Mouse (Mus musculus): ENCODE results near the gene 4930435E12Rik.
"Not testable (repeated sequence)": the region's sequence is repeated elsewhere in the genome, so short reads cannot be mapped to it uniquely, and the experiment has no call there.

Gene 4930435E12Rik

DNA sequence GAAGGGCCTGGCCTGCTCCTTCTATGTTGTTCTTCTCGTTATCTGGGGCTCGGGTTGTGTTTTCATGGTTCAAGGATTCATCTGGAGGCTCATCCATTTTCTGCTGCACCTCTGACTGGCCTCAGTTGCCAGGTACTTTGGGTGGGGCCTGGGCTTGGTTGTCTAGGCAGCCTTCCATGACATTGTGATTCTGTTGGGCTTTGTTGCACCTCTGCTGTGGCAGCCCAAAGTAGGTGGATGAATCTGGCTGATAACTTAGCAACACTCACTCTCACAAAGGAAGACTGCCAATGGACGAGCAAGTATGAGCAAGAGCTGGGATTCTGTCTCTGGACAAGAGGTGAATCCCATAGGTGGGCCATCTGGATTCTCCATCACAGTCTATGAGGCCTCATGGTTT lies at the start of gene 4930435E12Rik:
4930435E12Rik (minus strand) TSS at position 101 of the 400 bp plus-strand sequence.
- no peak for DNase-seq

DNA sequence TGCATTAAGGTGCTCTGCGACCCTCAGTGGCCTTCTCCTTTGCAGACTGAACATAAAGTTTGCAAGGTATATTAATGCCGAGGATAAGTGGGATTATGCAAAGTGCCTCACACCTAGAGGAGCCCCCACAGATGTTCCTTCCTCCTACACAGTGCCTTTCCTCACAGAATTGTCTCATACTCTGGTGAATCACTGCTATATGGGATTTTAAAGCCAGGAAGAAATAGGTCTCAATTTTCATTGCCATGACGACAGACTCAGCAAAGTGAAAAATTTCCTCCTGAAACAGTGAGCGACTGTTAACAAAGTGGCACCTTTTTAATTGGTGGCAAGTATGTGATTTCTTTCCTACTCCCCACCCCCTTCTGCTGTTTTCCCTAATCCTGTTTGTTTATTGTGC lies 45.9 kb upstream of the 4930435E12Rik start:
- peak; percentile 77 for DNase-seq

DNA sequence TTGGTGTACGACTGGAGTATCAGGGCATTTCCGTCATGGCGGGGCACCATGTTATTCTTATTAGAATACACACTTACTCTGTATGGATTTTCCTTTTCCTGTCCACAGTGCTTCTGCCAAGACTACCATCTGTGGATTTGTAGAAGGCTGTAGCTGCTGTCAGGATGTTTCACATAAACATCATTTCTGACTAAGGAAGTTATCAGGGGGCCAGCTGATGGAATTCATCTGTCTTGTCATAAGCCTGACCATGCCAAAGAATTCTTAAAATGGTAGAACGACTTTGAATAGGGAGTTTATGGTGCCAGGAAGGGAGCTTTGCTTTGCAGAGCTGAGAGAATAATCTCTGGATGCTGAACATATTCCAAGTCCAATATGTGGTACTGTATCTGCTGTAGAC lies 44.7 kb upstream of the 4930435E12Rik start:
- peak; percentile 33 for DNase-seq

GRCm38 (mm10) chr16:38864358-38864757 lies 35.8 kb upstream of the 4930435E12Rik start:
- no peak for DNase-seq

- DNase-seq = no peak
Observed at GRCm38 (mm10) chr16:38860548-38860947, 32.0 kb upstream of the 4930435E12Rik start.

DNA sequence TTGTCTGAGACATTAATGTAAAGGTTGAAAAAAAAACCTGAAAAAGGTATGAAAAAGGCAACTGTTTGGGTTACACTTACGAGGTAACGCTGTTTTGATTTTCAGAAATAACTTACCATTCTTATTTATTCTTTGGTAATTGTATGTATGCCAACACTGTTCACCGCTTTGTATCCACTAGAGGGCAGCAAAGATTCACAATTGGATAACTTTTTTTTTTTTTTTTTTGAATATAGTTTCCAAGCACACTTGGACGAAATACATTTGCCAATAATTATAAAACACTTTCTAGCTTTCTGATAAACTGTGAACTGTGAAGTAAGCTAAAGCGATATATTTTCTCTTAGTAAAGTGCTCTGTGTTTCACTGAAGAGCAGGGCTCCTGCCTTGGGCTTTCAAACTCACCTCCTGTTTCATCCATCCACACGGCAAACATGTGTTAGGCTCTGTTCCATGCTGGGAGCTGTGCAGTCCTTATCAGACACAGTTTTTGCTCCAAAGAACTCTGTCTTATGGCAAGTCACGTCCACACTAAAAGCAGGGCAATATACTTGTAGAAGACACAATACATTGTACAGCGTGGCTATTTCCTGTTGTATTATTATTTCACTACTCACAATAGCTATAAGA lies 29.7 kb upstream of the 4930435E12Rik start:
- DNase-seq = no peak

DNA sequence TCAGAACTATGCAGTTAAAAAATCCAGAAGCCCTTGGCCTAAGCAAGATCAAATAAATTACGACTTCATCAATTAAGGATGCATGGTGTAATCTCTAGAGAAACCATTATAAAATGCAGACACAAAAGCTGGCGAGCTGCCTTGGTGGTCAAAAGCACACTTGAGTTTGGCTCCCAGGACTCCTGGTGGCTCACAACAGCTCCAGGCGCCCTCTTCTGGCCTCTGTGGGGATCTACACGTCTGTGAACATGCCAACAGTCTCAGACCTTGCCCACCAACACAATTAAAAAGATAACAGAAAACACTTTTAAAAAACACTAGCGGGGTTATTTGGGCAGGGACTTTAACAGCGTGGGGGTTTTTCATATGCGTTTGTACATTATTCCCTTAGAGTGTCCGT lies 16.0 kb downstream of the 4930435E12Rik start:
- peak; percentile 63 for DNase-seq

DNA sequence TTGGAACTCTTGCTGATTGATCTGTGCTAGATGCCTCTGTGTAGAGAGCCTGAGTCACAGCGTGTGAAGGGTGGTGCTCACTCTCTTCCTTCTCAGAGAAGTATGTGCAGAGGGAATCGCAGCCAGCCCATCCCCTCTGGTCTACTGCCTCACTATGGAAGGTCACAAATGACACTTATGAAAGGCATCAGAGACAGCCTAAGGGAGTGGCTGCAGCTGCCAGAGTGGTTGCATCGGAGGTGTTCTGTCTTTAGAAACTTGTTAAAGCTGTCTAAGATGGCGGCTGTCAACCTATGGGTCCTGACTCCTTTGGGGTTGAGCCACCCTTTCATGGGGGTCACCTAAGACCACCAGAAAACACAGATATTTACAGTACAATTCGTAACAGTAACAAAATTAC lies 18.4 kb downstream of the 4930435E12Rik start:
- no peak for DNase-seq

DNA sequence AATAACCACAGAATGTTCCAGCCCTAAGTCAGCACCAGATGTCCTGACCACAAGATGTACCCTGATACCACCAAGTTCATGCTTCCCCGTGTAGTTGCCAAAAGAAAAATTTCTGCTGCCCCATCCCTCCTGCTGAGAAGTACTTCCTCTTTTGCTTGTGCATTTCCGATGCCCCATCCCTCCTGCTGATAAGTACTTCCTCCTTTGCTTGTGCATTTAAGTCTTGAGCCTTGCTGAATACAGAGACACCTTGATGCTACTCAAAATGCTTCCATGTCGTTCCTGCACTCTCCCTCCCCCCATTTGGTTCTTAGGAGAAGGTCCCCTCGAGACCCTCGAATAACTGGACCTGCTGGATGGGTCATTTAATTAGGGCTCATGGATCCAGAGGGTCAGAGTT lies 20.8 kb downstream of the 4930435E12Rik start:
- DNase-seq = not testable (repeated sequence)

DNA sequence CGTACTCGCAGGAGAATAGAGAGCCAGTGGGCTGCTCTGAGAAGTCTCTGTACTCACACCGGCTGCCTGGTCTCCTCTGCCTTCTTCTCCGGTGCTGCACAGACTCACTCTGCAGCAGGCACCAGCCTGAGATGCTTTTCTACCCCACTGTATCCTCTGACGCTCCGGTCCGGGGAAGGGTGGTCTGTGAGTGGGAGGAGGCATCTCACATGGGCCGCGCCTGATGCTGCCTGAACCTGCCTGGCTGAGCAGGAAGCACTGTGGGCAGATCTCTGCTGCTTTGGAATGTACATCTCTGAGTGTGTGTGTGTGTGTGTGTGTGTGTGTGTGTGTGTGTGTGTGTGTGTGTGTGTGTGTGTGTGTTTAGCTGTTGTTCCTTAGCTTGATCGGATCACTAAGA lies 28.5 kb downstream of the 4930435E12Rik start, which contains the start of gene Upk1b:
Upk1b (minus strand) TSS at position 238 of the 400 bp plus-strand sequence.
- no peak for DNase-seq

- no peak for DNase-seq
Observed at GRCm38 (mm10) chr16:38798957-38799450, 29.5 kb downstream of the 4930435E12Rik start.

GRCm38 (mm10) chr16:38793120-38793519 lies 35.4 kb downstream of the 4930435E12Rik start:
- DNase-seq = no peak

- no peak for DNase-seq
Observed at GRCm38 (mm10) chr16:38789966-38790365, 38.6 kb downstream of the 4930435E12Rik start.

GRCm38 (mm10) chr16:38789016-38789415 lies 39.5 kb downstream of the 4930435E12Rik start:
- DNase-seq = no peak

DNA sequence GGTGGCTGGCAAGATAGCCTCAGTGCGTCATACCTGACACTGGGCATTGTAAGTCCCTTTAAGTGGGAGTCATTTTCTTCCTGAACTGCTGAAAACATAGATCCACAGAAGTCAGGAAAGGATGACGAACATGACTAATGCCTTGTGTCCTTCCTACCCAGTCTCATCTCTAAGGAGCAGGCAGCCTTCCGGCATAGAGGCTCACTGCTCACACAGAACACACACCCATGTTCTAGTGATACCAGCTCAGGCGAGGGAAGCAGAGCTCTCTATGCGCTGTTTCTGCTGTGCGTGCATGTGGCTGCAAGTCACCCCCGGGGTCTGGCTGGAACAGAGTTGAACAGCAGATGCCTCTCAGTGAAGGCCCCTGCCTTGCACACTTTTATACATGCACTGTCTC lies 43.2 kb downstream of the 4930435E12Rik start:
- no peak for DNase-seq

DNA sequence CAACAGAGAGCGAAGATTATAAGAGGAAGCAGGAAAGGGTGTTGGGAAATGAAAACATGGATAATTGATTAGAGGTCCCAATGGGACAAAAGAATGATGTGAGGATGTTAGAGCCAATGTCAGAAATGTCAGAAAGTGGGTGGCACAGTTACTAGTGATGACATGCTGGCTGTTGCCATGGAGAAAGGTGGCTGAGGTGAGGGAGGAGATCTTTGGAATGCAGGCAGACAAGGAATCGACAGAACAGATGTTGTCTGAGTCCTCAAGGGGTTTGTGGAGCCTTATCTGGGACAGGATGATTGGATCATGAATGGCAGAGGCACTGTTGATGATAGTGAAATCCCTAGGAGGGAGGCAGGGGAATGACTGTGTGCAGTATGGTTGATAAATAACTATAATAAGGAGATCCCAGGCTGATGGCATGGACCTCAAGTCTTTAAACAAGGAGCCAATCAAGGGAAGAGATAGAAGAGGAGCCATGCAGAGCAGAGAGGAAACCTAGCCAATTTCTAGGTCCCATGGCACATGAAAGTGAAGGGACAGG lies 46.0 kb downstream of the 4930435E12Rik start:
- no peak for DNase-seq

DNA sequence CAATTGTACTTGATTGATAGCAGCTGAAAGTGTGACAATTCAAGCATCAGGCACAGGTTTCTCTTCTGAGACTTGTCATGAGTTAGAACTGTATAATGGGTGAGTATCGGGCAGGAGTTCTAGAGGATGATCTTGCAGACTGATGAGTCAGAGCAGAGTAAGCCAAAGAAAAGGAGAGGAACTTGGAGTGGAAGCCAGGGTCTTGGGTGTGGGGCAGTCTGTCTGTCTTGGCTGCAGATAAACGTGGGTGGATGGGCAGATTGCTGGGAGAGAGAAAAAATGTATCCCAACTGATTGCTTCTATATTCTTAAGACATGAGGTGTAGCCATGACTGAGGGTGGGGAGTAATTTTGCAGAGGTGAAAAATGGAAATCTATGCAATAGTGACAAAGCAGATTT lies 46.6 kb downstream of the 4930435E12Rik start:
- no peak for DNase-seq

- no peak for DNase-seq
Observed at GRCm38 (mm10) chr16:38780960-38781572, 47.5 kb downstream of the 4930435E12Rik start.

GRCm38 (mm10) chr16:38776342-38776741 lies 52.2 kb downstream of the 4930435E12Rik start:
- DNase-seq = no peak

DNA sequence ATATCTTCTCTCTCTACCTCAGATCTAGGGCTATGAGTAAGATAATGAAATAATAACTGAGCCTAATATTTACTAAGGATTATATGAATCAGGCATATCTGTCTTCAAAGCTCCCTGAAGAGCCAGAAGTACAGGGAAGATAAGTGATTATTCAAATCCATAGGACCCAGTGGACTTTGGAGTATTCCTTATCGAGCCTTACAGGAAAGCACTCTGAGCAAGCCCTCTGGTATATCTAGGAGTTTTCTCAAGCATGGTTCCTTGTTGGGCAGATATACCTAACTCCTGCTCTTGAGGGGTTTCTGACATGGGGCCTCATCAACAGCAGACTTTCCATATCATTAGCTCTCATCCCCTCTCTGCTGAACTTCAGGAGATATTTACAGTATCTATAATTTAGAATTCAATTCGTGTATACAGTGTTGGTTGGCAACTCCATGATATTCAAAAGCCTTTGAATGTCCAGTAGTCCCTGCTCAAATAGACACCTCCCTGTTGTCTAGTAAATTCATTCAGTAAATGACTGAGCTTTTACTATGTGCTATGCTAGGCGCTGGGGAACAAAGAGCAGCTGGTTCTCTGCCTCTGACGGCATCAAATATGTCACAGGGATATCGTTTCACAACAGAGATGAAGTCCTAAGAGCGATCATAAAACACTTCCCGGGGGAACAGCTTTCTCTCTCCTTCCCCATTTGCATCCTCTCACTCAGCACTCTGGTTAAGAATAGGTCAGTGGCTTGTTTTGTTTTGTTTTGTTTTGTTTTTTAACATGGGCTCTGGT lies 53.4 kb downstream of the 4930435E12Rik start:
- no peak for DNase-seq

GRCm38 (mm10) chr16:38772906-38773496 lies 55.5 kb downstream of the 4930435E12Rik start:
- DNase-seq = no peak

DNA sequence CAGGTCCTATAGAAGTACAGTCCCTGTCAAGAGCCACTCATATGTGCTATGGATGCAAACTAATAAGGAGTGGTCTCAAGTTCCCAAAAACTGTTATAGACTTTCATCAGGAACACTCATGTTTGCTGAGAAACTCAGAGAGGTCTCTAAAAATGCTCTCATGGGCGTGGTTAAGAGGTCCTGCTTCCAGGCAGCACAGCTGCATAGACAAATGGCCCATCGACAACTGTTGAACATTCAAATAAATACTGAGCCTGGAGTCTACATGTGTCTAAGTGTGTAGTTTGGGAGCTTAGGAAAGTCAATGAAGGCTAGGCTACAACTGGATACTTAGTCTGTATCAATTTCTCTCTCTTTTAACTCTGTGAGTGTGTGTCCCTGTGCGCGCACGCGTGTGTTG lies 57.4 kb downstream of the 4930435E12Rik start:
- DNase-seq = no peak

DNA sequence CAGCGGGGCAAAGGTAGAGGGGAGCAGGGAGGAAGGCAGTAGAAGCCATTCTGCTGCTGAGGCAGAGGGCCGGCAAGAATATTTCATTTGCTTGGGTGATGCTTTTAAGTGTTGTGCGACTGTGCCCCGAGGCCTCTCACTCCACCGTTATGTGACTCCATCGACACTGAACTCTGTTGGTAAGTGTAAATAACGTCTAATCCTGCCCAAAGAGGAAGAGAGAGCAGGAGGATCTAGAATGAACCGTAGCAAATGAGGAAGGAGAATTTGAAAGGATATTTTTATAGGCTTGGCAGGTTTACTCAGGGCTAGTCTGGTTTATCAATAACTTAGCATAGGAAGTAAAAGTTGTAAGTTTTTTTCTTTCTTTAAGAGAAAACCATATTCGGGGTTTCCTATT lies 59.0 kb downstream of the 4930435E12Rik start:
- DNase-seq = no peak
